Mouse (Mus musculus) megakaryocyte, embryonic 14.5 days (primary cell): ENCODE data around the gene Fbxl19. TPM values are rescaled to one million over a fixed set of nuclear protein-coding genes. Genes with fewer than 3 reads are reported as not detected.
"Not testable (repeated sequence)": the region's sequence is repeated elsewhere in the genome, so short reads cannot be mapped to it uniquely, and the experiment has no call there.

Source experiments
- H3K27me3 ChIP-seq: replicated peaks from 2 replicates; pipeline ENCODE3; 2012; ENCODE audit warnings: inconsistent platforms
- H3K36me3 ChIP-seq: replicated peaks from 2 replicates; pipeline ENCODE3; 2012; ENCODE audit warnings: low read length, inconsistent platforms, mixed read lengths
- H3K4me1 ChIP-seq: 2 replicates; pipeline ENCODE4 v1.6.1; 2012; ENCODE audit warnings: inconsistent platforms
- H3K4me3 ChIP-seq: replicated peaks from 2 replicates; pipeline ENCODE3; 2012; ENCODE audit warnings: moderate library complexity, mild to moderate bottlenecking, inconsistent platforms
- H3K9me3 ChIP-seq: 2 replicates; pipeline ENCODE4 v1.6.1; 2012; ENCODE audit warnings: inconsistent platforms
- FLI1 ChIP-seq: IDR thresholded peaks from 2 replicates; pipeline ENCODE4 v1.6.1; 2012; ENCODE audit warnings: low read length, inconsistent platforms, mixed read lengths
- GATA1 ChIP-seq: IDR thresholded peaks from 3 replicates; pipeline ENCODE4 v1.6.1; 2012; ENCODE audit warnings: mixed read lengths, low read length, inconsistent platforms, borderline replicate concordance
- polyA plus RNA-seq: library from polyadenylated mRNA; stranded (reverse); fragments of >175 nt; gene quantifications from 2 replicates; pipeline ENCODE4 v1.2.3, GENCODE M21; 2012; ENCODE audit warnings: low replicate concordance; ENCODE audit not compliant: insufficient read depth

Gene Fbxl19
- polyA plus RNA-seq, 1 experiment, result 54.6 TPM

DNA sequence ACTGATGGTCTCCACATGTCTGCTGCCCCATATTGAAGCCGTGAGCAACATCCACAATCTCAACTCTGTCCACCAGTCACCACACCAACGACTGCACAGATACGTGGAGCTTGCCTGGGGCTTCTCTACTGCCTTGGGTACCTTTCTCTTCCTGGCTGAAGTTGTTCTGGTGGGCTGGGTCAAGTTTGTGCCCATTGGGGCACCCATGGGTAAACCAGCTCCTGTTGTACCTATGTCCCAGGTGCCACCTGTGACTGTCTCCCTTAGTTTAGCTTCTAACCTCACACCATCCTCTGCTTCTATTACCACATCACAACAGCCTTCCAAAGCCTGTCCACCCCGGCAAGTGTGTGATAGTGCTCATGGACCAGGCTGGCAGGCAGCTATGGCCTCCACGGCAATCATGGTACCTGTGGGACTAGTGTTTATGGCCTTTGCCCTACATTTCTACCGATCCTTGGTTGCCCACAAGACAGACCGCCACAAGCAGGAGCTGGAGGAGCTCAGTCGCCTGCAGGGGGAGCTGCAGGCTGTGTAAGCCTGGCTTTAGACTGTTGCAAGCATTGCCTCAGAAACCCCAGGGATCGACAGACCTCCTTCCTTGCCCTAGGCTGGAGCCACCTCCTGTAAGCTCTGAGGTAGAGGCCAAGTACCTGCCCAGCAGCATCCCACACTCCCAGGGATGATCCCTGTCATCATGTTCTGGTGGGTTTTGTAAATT is 29.5 kb downstream of the Fbxl19 start:
- Histone ChIP-seq H3K27me3 (no peaks in the 10 kb centered on the region), H3K4me1 (peaks cover 73% of the 10 kb centered on the region)
- no peak for TF ChIP-seq GATA1
- no peak for TF ChIP-seq FLI1

GRCm38 (mm10) chr7:127775837-127776236 is 31.5 kb downstream of the Fbxl19 start:
- not testable (repeated sequence) for H3K9me3 ChIP-seq, H3K27me3 ChIP-seq
- Histone ChIP-seq H3K36me3 (peaks cover 49% of the 10 kb centered on the region), H3K4me1 (peaks cover 75% of the 10 kb centered on the region), H3K4me3 (peak overlapping the region; percentile 99)

More for the DNA sequence above, 29.5 kb downstream of the Fbxl19 start:
- H3K4me3 ChIP-seq, result peak overlapping the region; percentile 44
- peaks cover 29% of the 10 kb centered on the region for H3K36me3 ChIP-seq
- H3K9me3 ChIP-seq, result no peaks in the 10 kb centered on the region

DNA sequence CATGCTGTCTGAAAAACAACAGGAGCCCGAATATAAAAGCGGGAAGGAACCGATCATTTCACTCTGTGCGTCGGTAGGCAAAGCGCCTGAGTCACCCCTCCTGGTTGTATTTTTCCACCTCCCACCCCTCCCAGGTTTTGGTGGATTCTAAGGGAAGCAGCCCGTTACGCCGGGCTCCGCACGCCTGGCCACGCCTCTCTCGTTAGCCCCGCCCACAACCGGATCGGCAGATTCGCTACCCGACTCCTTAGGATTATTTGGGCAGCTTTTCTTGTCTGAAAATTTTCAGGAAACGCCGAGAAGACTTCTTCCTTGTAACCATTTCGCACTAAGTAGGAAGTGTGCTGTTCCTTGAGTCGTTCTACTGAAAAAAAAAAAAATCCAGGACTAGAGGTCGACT is 32.1 kb downstream of the Fbxl19 start, which contains the start of gene Setd1a:
Setd1a (plus strand) TSS at position 245 of the 400 bp plus-strand sequence.
- Histone ChIP-seq H3K27me3 (no peaks in the 10 kb centered on the region), H3K9me3 (no peaks in the 10 kb centered on the region), H3K36me3 (peaks cover 55% of the 10 kb centered on the region), H3K4me3 (peak within 1 kb of the TSS; percentile 99), H3K4me1 (peaks cover 75% of the 10 kb centered on the region)
- TF ChIP-seq FLI1, result no peak

DNA sequence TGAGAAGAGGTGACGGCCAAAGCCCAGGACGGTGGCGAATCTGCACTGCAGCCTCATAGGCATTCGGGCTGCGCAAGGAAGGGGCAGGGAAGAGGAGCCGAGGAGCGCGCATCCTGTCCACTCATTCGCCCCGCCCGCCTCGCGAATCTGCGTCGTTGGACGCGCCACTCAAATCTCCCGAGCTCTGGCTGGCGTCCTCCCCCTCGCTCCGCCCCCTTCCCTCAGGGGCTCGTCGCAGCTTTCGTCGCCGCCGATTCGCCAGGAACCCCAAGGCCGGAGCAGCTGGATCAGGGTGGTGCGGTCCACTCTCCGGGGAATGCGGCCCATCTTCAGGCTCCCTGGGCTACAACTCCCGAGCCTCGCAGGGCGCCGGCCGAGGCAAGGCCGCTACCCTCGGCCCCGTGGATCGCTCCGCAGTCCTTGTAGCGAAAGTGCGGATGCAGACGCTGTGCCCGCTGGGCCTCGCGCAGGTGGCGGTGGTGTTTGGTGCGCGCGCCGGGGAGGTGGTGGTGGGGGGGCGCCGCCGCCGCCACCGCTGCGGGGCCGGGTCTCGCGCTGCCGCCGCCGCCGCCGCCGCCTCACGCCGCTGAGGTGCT is 32.6 kb downstream of the Fbxl19 start:
- H3K9me3 ChIP-seq, result no peaks in the 10 kb centered on the region
- peak overlapping the region; percentile 99 for H3K4me3 ChIP-seq
- no peaks in the 10 kb centered on the region for H3K27me3 ChIP-seq
- peaks cover 60% of the 10 kb centered on the region for H3K36me3 ChIP-seq
- TF ChIP-seq GATA1 (no peak), FLI1 (no peak)
- H3K4me1 ChIP-seq, result peaks cover 70% of the 10 kb centered on the region

DNA sequence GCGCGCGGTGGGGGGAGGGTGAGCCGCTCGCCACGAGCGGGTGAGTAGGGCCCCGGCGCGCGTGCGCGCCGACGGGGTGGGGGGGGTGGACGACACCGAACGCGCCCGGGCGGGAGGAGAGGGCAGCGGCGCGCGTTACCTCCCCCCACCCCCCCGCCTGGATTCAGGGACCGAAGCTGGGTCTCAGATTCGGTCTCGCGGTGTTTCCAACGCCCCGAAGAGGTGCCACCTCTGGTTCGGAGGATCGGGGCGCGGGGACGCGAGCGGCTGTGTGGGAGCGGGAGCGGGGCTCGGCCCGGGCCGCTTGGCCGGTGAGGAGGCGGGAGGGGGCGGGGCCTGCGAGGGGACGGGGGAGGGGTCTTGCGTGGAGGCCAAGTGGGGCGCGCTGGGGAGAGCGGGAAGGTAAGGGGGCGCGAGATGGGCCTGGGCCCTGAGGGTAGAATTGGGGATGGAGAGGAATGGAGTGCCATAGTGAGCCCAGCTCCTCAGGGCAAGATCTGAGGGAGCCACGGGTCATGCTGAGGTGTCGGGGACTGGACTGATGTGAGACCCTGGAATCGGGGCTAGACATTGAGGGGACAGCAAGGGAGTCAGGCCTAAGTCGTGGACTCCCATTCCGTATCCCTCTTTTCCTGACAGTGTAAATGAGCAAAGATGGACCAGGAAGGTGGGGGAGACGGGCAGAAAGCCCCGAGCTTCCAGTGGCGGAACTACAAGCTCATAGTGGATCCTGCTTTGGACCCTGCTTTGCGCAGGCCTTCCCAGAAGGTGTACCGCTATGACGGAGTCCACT is 33.3 kb downstream of the Fbxl19 start:
- Histone ChIP-seq H3K9me3 (no peaks in the 10 kb centered on the region), H3K4me3 (peak overlapping the region; percentile 99), H3K27me3 (no peaks in the 10 kb centered on the region), H3K4me1 (peaks cover 65% of the 10 kb centered on the region), H3K36me3 (peaks cover 67% of the 10 kb centered on the region)
- TF ChIP-seq FLI1 (no peak), GATA1 (no peak)

GRCm38 (mm10) chr7:127778350-127778749 is 34.0 kb downstream of the Fbxl19 start:
- Histone ChIP-seq H3K4me1 (peaks cover 62% of the 10 kb centered on the region), H3K27me3 (no peaks in the 10 kb centered on the region), H3K4me3 (peak overlapping the region; percentile 99), H3K36me3 (peaks cover 70% of the 10 kb centered on the region), H3K9me3 (no peaks in the 10 kb centered on the region)
- TF ChIP-seq FLI1 (no peak), GATA1 (no peak)

DNA sequence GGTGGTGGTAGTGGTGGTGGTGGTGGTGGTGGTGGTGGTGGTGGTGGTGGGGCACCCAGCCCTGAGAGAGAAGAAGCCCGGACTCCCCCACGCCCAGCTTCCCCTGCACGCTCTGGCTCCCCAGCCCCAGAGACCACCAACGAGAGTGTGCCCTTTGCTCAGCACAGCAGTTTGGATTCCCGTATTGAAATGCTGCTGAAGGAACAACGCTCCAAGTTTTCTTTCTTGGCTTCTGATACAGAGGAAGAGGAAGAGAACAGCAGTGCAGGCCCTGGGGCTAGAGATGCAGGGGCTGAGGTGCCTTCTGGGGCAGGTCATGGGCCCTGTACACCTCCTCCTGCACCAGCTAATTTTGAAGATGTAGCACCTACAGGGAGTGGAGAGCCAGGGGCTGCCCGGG is 41.0 kb downstream of the Fbxl19 start, which contains the start of gene Gm49388:
Gm49388 (plus strand) TSS at position 301 of the 400 bp plus-strand sequence.
- no peak for TF ChIP-seq FLI1
- TF ChIP-seq GATA1, result no peak
- Histone ChIP-seq H3K9me3 (no peaks in the 10 kb centered on the region), H3K36me3 (peaks cover 98% of the 10 kb centered on the region), H3K27me3 (no peaks in the 10 kb centered on the region), H3K4me1 (peaks cover 12% of the 10 kb centered on the region), H3K4me3 (no peak within 1 kb of the TSS)

GRCm38 (mm10) chr7:127797076-127797845 is 52.9 kb downstream of the Fbxl19 start:
- TF ChIP-seq GATA1 (no peak), FLI1 (no peak)
- no peak overlapping the region for H3K4me3 ChIP-seq
- H3K27me3 ChIP-seq, result no peaks in the 10 kb centered on the region
- no peaks in the 10 kb centered on the region for H3K9me3 ChIP-seq
- H3K36me3 ChIP-seq, result peaks cover 91% of the 10 kb centered on the region
- H3K4me1 ChIP-seq, result peaks cover 31% of the 10 kb centered on the region

GRCm38 (mm10) chr7:127798591-127798990 is 54.2 kb downstream of the Fbxl19 start:
- H3K36me3 ChIP-seq, result peaks cover 92% of the 10 kb centered on the region
- H3K9me3 ChIP-seq, result no peaks in the 10 kb centered on the region
- no peak overlapping the region for H3K4me3 ChIP-seq
- H3K4me1 ChIP-seq, result peaks cover 39% of the 10 kb centered on the region
- TF ChIP-seq FLI1 (no peak), GATA1 (no peak)
- no peaks in the 10 kb centered on the region for H3K27me3 ChIP-seq
